Mouse (Mus musculus): ENCODE measurements around the gene Nicn1.

GRCm38 (mm10) chr9:108306571-108306980 lies 16.3 kb downstream of the Nicn1 start:
- TF ChIP-seq CTCF (conservative IDR thresholded peaks at IDR 0.05; ENCODE audit: insufficient read depth, insufficient read length, low read depth, low read length): no peak
- TF ChIP-seq POLR2A (IDR thresholded peaks at IDR 0.05; ENCODE audit: low read depth, low read length): no peak
